Mouse (Mus musculus): ENCODE measurements at regions not wholly inside any gene's neighbourhood (a gene's known extent, or its start where the extent isn't known, plus 50 kb on each side); places are given as distances from the start of the nearest gene placed in this dataset.
A peak's percentile ranks its signal among the peaks of the same experiment; 100 is the strongest.

GRCm38 (mm10) chr11:19254183-19254582 lies 235.4 kb upstream of the Meis1 start:
- Histone ChIP-seq H3K4me2 (ENCODE audit: low read length) (no peak overlapping the region), H3K4me1 (replicated peaks; ENCODE audit: control insufficient read depth, insufficient read depth, low read length) (no peaks in the 10 kb centered on the region), H3K27me3 (replicated peaks; ENCODE audit: control insufficient read depth, insufficient read depth, low read length) (no peaks in the 10 kb centered on the region), H3K9me3 (ENCODE audit: control insufficient read depth, low read length) (no peaks in the 10 kb centered on the region), H3K4me3 (replicated peaks; ENCODE audit: low read length) (no peak overlapping the region), H3K27ac (ENCODE audit: low read length) (no peak overlapping the region), H3K9ac (replicated peaks; ENCODE audit: low read depth, low read length) (no peak overlapping the region), H3K36me3 (ENCODE audit: control insufficient read depth, insufficient read depth) (no peaks in the 10 kb centered on the region)
- no peak for ATAC-seq
- 73% methylated on average over 4 of the region's 4 CpGs for WGBS

- WGBS = 76% methylated on average over 4 of the region's 4 CpGs
- ATAC-seq = no peak
These were observed 238.8 kb upstream of the Meis1 start for GRCm38 (mm10) chr11:19257549-19257948.

DNA sequence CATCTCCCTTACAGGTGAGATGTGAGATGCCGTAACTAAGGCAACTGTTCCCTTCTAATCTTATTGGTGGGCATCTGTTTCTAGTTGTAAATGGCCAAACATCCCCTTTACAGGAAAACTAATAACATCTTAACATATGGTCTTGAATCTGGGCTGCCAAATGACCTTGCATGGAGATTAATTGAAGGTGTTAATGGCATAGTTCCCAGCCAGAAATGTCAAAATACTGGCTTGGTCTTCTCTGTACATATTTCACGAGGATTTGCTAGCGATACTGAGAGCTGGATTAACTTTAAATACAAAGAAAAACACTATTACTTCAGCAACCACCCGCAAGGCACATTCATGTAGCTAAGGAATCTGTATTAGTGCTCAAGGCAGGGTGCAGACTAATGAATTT lies 244.0 kb upstream of the Meis1 start:
- WGBS = 49% methylated on average over 4 of the region's 4 CpGs
- no peak overlapping the region for H3K4me3 ChIP-seq (replicated peaks; ENCODE audit: low read length)
- no peaks in the 10 kb centered on the region for H3K36me3 ChIP-seq (ENCODE audit: control insufficient read depth, insufficient read depth)
- H3K9ac ChIP-seq (replicated peaks; ENCODE audit: low read depth, low read length) = no peak overlapping the region
- H3K27ac ChIP-seq (ENCODE audit: low read length) = no peak overlapping the region
- no peaks in the 10 kb centered on the region for H3K27me3 ChIP-seq (replicated peaks; ENCODE audit: control insufficient read depth, insufficient read depth, low read length)
- no peak overlapping the region for H3K4me2 ChIP-seq (ENCODE audit: low read length)
- H3K4me1 ChIP-seq (replicated peaks; ENCODE audit: control insufficient read depth, insufficient read depth, low read length) = no peaks in the 10 kb centered on the region; the same call in 1 of the 2 replicates
- ATAC-seq = peak; percentile 47; the same call in 1 of the 2 replicates
- no peaks in the 10 kb centered on the region for H3K9me3 ChIP-seq (ENCODE audit: control insufficient read depth, low read length)

More at GRCm38 (mm10) chr11:19257549-19257948, 238.8 kb upstream of the Meis1 start:
- H3K4me3 ChIP-seq (replicated peaks; ENCODE audit: low read length) = no peak overlapping the region
- no peaks in the 10 kb centered on the region for H3K27me3 ChIP-seq (replicated peaks; ENCODE audit: control insufficient read depth, insufficient read depth, low read length)
- no peak overlapping the region for H3K27ac ChIP-seq (ENCODE audit: low read length)
- H3K9ac ChIP-seq (replicated peaks; ENCODE audit: low read depth, low read length) = no peak overlapping the region
- no peak overlapping the region for H3K4me2 ChIP-seq (ENCODE audit: low read length)
- no peaks in the 10 kb centered on the region for H3K9me3 ChIP-seq (ENCODE audit: control insufficient read depth, low read length)
- no peaks in the 10 kb centered on the region for H3K4me1 ChIP-seq (replicated peaks; ENCODE audit: control insufficient read depth, insufficient read depth, low read length)
- H3K36me3 ChIP-seq (ENCODE audit: control insufficient read depth, insufficient read depth) = no peaks in the 10 kb centered on the region

DNA sequence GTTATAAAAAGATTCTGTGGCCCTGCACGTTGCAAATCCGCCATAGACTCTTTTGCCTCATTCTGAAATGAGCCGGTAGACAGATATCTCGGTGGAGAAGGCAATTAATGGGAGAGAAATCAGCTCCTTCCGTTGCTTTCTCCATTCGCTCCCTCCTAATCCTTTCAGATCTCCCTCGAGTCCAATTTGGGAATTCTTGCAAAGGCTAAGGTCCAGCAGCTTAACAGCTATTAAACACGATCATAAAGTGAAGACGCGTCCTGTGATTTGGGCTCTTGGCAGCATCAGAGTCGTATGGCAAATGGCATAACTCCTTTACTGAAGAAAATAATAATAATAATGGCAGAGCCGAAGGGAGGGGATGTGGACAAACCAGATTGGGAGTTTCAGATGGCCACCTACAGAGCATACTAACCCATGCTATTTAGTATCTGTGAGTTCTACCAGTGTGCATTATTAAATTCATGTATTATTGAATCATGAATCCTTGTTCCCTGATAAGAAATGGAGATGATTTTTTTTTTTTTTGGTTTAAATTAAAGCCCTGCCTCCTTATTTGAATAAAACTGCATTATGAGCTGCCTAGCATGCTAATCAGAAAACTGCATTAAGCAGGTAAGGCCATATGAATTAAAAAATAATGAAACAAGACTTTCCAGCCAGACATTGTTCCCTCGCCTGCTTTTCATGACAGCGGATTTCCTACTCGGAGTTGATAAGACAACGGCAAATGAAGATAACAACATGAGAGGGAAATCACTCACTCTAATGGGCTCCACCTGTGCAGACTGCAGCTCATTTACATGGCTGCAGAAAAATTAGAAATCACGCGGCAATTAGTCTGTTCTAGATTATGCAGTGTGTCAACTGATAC lies 246.2 kb upstream of the Meis1 start:
- Histone ChIP-seq H3K4me3 (replicated peaks; ENCODE audit: low read length) (no peak overlapping the region), H3K4me1 (replicated peaks; ENCODE audit: control insufficient read depth, insufficient read depth, low read length) (no peaks in the 10 kb centered on the region; the same call in 1 of the 2 replicates), H3K4me2 (ENCODE audit: low read length) (no peak overlapping the region), H3K27ac (ENCODE audit: low read length) (no peak overlapping the region), H3K36me3 (ENCODE audit: control insufficient read depth, insufficient read depth) (no peaks in the 10 kb centered on the region), H3K9me3 (ENCODE audit: control insufficient read depth, low read length) (no peaks in the 10 kb centered on the region), H3K27me3 (replicated peaks; ENCODE audit: control insufficient read depth, insufficient read depth, low read length) (no peaks in the 10 kb centered on the region), H3K9ac (replicated peaks; ENCODE audit: low read depth, low read length) (no peak overlapping the region)
- ATAC-seq = peak; percentile 33; the same call in 1 of the 2 replicates
- 69% methylated on average over 18 of the region's 18 CpGs for WGBS

- no peak for ATAC-seq
- Histone ChIP-seq H3K9ac (replicated peaks; ENCODE audit: low read depth, low read length) (no peak overlapping the region), H3K9me3 (ENCODE audit: control insufficient read depth, low read length) (no peaks in the 10 kb centered on the region), H3K27me3 (replicated peaks; ENCODE audit: control insufficient read depth, insufficient read depth, low read length) (no peaks in the 10 kb centered on the region), H3K4me3 (replicated peaks; ENCODE audit: low read length) (no peak overlapping the region), H3K27ac (ENCODE audit: low read length) (no peak overlapping the region), H3K36me3 (ENCODE audit: control insufficient read depth, insufficient read depth) (no peaks in the 10 kb centered on the region), H3K4me2 (ENCODE audit: low read length) (no peak overlapping the region), H3K4me1 (replicated peaks; ENCODE audit: control insufficient read depth, insufficient read depth, low read length) (no peaks in the 10 kb centered on the region; the same call in 1 of the 2 replicates)
- 64% methylated on average over 3 of the region's 3 CpGs for WGBS
These were observed 246.8 kb upstream of the Meis1 start for GRCm38 (mm10) chr11:19265672-19265972.

DNA sequence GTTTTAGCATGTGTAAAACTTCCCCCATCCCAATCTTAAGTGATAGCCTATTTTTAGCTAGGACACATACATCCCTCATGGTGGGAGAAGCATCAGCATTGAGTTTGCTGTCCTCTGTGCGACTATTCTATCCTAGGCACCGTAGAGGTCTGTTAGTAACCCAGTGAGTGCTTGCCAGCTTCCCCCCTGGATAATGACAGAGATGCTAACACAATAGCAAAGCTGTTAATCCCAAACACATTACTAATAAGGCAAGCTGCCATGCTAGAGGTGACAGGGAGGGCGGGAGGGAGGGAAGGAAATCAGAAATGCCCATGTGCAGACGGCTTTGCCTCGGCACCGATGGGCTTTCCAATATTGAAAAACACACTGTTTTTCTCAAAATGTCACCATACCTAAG lies 272.2 kb upstream of the Meis1 start:
- Histone ChIP-seq H3K4me1 (replicated peaks; ENCODE audit: control insufficient read depth, insufficient read depth, low read length) (peaks cover 3% of the 10 kb centered on the region; the same call in 1 of the 2 replicates), H3K36me3 (ENCODE audit: control insufficient read depth, insufficient read depth) (no peaks in the 10 kb centered on the region), H3K4me3 (replicated peaks; ENCODE audit: low read length) (no peak overlapping the region), H3K27ac (ENCODE audit: low read length) (no peak overlapping the region), H3K27me3 (replicated peaks; ENCODE audit: control insufficient read depth, insufficient read depth, low read length) (no peaks in the 10 kb centered on the region), H3K4me2 (ENCODE audit: low read length) (no peak overlapping the region), H3K9me3 (ENCODE audit: control insufficient read depth, low read length) (no peaks in the 10 kb centered on the region), H3K9ac (replicated peaks; ENCODE audit: low read depth, low read length) (no peak overlapping the region)
- ATAC-seq = no peak
- WGBS = 29% methylated on average over 6 of the region's 6 CpGs

GRCm38 (mm10) chr11:19299411-19299810 lies 280.6 kb upstream of the Meis1 start:
- no peak for ATAC-seq
- no peak overlapping the region for H3K9ac ChIP-seq (replicated peaks; ENCODE audit: low read depth, low read length)
- 81% methylated on average over 1 of the region's 1 CpGs for WGBS

DNA sequence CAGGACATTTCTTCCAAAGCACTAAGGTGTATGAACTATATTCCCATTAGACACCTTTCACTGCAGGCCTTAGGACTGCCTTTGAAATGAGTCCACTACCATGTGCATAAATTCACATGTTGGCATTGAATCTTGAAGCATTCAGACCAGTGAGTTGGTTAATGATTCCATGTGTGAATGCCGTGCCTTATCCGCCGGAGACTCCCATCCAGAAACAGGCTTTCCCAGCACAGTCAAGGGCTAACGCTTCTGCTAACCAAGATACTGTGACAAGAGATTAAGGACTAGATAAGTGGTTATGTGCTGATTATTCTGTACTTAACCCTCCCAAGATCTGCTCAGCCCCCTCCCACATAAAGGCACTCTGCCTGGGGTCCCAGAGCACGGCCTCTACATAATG lies 287.9 kb upstream of the Meis1 start:
- no peak for ATAC-seq
- Histone ChIP-seq H3K27me3 (replicated peaks; ENCODE audit: control insufficient read depth, insufficient read depth, low read length) (no peaks in the 10 kb centered on the region), H3K4me2 (ENCODE audit: low read length) (no peak overlapping the region), H3K4me3 (replicated peaks; ENCODE audit: low read length) (no peak overlapping the region), H3K4me1 (replicated peaks; ENCODE audit: control insufficient read depth, insufficient read depth, low read length) (no peaks in the 10 kb centered on the region), H3K27ac (ENCODE audit: low read length) (no peak overlapping the region), H3K9me3 (ENCODE audit: control insufficient read depth, low read length) (no peaks in the 10 kb centered on the region), H3K9ac (replicated peaks; ENCODE audit: low read depth, low read length) (no peak overlapping the region), H3K36me3 (ENCODE audit: control insufficient read depth, insufficient read depth) (no peaks in the 10 kb centered on the region)
- 92% methylated on average over 5 of the region's 5 CpGs for WGBS

More at GRCm38 (mm10) chr11:19299411-19299810, 280.6 kb upstream of the Meis1 start:
- Histone ChIP-seq H3K4me1 (replicated peaks; ENCODE audit: control insufficient read depth, insufficient read depth, low read length) (no peaks in the 10 kb centered on the region), H3K27ac (ENCODE audit: low read length) (no peak overlapping the region), H3K4me3 (replicated peaks; ENCODE audit: low read length) (no peak overlapping the region), H3K9me3 (ENCODE audit: control insufficient read depth, low read length) (no peaks in the 10 kb centered on the region), H3K27me3 (replicated peaks; ENCODE audit: control insufficient read depth, insufficient read depth, low read length) (no peaks in the 10 kb centered on the region), H3K36me3 (ENCODE audit: control insufficient read depth, insufficient read depth) (no peaks in the 10 kb centered on the region), H3K4me2 (ENCODE audit: low read length) (no peak overlapping the region)

DNA sequence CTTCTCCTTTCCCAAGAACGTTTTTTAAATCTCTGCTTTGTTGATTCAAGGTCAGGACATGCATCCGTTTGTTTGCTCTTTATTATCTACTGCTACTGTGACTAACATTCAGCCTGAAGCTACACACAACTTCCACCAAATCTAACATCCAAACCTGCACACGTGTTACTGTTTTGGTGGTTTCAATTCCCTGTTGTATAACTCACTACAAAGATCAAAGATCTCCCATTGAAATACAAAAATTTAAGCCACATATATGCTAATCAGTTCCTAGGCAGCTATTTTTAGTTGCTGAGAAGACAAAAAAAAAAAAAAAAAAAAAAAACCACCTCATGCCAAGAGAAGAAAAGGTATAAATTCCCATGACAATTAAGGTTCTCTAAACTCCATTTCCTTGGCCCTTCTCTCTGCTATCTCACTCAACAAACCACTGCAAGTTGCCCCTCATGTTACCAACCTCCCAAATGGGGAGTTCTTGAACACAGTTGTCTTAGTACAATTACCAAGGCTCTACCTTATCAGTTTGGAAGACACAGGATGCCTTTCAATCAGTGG lies 312.0 kb upstream of the Meis1 start:
- no peak overlapping the region for H3K27ac ChIP-seq (ENCODE audit: low read length)

More for the DNA sequence above, 312.0 kb upstream of the Meis1 start:
- ATAC-seq = no peak
- no peaks in the 10 kb centered on the region for H3K36me3 ChIP-seq (ENCODE audit: control insufficient read depth, insufficient read depth)
- no peak overlapping the region for H3K4me3 ChIP-seq (replicated peaks; ENCODE audit: low read length)
- H3K4me2 ChIP-seq (ENCODE audit: low read length) = no peak overlapping the region
- H3K9me3 ChIP-seq (ENCODE audit: control insufficient read depth, low read length) = no peaks in the 10 kb centered on the region
- H3K4me1 ChIP-seq (replicated peaks; ENCODE audit: control insufficient read depth, insufficient read depth, low read length) = no peaks in the 10 kb centered on the region
- no peaks in the 10 kb centered on the region for H3K27me3 ChIP-seq (replicated peaks; ENCODE audit: control insufficient read depth, insufficient read depth, low read length)
- H3K9ac ChIP-seq (replicated peaks; ENCODE audit: low read depth, low read length) = no peak overlapping the region
- 46% methylated on average over 2 of the region's 3 CpGs for WGBS
